7 mouse cellular contexts compared by ENCODE assay signal in the genomic region with DNA sequence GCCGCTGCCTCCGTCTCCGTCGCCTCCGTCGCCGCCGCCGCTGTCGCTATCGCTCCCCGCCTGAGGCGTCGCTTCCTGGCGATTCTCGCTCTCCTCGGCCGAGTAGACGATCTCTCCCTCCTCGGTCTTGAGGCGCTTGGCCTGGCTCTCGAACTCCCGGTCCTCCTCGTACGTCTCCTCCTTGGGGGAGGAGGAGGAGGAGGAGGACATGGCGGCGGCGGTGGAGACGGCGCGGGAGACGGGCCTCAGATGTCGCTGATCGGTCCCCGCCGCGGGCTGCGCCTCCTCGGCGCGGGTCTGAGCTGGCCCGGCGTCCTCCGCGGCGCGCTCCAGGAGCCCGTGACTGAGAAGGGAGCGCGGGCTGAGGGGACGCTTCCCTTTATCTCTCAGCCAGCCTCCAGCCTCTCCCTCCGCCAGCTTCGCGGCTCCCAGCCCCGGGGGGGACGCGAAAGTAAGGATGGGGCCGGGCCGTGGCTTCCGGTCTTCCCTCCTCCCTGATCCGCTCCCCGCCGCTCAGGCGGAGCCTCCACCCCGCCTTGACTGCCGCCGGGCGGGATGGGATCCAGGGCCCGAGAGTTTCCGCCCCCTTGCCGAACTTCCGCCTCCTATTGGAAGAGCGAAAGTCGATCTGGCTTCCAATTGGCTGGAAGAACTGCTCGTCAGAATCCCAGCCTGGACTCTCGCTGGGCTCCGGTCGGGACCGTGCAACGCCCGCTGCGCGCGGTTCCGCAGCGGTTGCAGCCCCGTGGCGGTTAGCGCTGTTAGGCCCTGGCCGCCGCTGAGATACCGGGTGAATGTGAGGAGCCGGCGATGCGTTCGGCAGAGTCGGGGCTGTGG. TPM values are rescaled to one million over a fixed set of nuclear protein-coding genes. Genes with fewer than 3 reads are reported as not detected.
DNase-seq lines count a peak whose midpoint lies in the region; ATAC-seq lines count a peak whose summit lies in the region.

Hnrnpll (minus strand) TSS at position 552 of the 837 bp plus-strand sequence.

- ATAC-seq in embryonic facial prominence, embryonic 12.5 days (ENCODE audit: insufficient number of reproducible peaks, insufficient read depth, low FRiP score, low TSS enrichment) = peak; percentile 98
- peak; percentile 98 for ATAC-seq in limb, embryonic 11.5 days (ENCODE audit: insufficient number of reproducible peaks, low FRiP score, low TSS enrichment, low read depth)
- ATAC-seq in midbrain, embryonic 14.5 days (ENCODE audit: low FRiP score, low TSS enrichment) = peak; percentile 98

- under 1% methylated on average over 86 of the region's 97 CpGs for WGBS in embryonic facial prominence, embryonic 12.5 days
- WGBS in limb, embryonic 11.5 days = under 1% methylated on average over 87 of the region's 97 CpGs
- WGBS in midbrain, embryonic 14.5 days = under 1% methylated on average over 89 of the region's 97 CpGs

- H3K9ac ChIP-seq in embryonic facial prominence, embryonic 12.5 days = peak within 1 kb of the TSS; percentile 99
- peak within 1 kb of the TSS; percentile 97 for H3K9ac ChIP-seq in limb, embryonic 11.5 days (ENCODE audit: low read length)
- peak within 1 kb of the TSS; percentile 99 for H3K9ac ChIP-seq in midbrain, embryonic 14.5 days (replicated peaks; ENCODE audit: low read length)

- peaks cover 15% of the 10 kb centered on the region for H3K4me1 ChIP-seq in embryonic facial prominence, embryonic 12.5 days
- peaks cover 8% of the 10 kb centered on the region; the same call in 1 of the 2 replicates for H3K4me1 ChIP-seq in limb, embryonic 11.5 days (ENCODE audit: control insufficient read depth, insufficient read depth, low read length)
- H3K4me1 ChIP-seq in midbrain, embryonic 14.5 days (ENCODE audit: control insufficient read depth, insufficient read depth, low read length) = peaks cover 37% of the 10 kb centered on the region

- H3K27me3 ChIP-seq in embryonic facial prominence, embryonic 12.5 days = no peaks in the 10 kb centered on the region
- H3K27me3 ChIP-seq in limb, embryonic 11.5 days (ENCODE audit: control insufficient read depth, insufficient read depth, low read length) = no peaks in the 10 kb centered on the region
- H3K27me3 ChIP-seq in midbrain, embryonic 14.5 days (ENCODE audit: control insufficient read depth, insufficient read depth, low read length) = no peaks in the 10 kb centered on the region

- H3K27ac ChIP-seq in embryonic facial prominence, embryonic 12.5 days = peak within 1 kb of the TSS; percentile 99
- peak within 1 kb of the TSS; percentile 98 for H3K27ac ChIP-seq in limb, embryonic 11.5 days (replicated peaks; ENCODE audit: low read depth, low read length)
- H3K27ac ChIP-seq in midbrain, embryonic 14.5 days (replicated peaks; ENCODE audit: low read depth, low read length) = peak within 1 kb of the TSS; percentile 99

- H3K4me3 ChIP-seq in embryonic facial prominence, embryonic 12.5 days = peak within 1 kb of the TSS; percentile 80
- H3K4me3 ChIP-seq in limb, embryonic 11.5 days (ENCODE audit: low read depth, low read length) = peak within 1 kb of the TSS; percentile 96
- H3K4me3 ChIP-seq in midbrain, embryonic 14.5 days (replicated peaks; ENCODE audit: low read depth, low read length) = peak within 1 kb of the TSS; percentile 96

- H3K9me3 ChIP-seq in embryonic facial prominence, embryonic 12.5 days = no peaks in the 10 kb centered on the region
- no peaks in the 10 kb centered on the region for H3K9me3 ChIP-seq in limb, embryonic 11.5 days (ENCODE audit: control insufficient read depth, low read length)
- H3K9me3 ChIP-seq in midbrain, embryonic 14.5 days (ENCODE audit: control insufficient read depth, low read length) = no peaks in the 10 kb centered on the region

- peak; percentile 97 for DNase-seq in adrenal gland, postnatal 25 days
- peak; percentile 100 for DNase-seq in heart, adult 11 months
- DNase-seq in kidney, adult 18-20 months = peak; percentile 100
- peak; percentile 99 for DNase-seq in limb, embryonic 11.5 days (ENCODE audit: low spot score)
- DNase-seq in midbrain, embryonic 14.5 days = peak; percentile 98
- DNase-seq in spleen, adult 18-20 months = peak; percentile 77 to 85

- H3K36me3 ChIP-seq in embryonic facial prominence, embryonic 12.5 days = no peaks in the 10 kb centered on the region
- 0 out of 2 replicates have a peak, but pooled peaks cover 2% of the 10 kb centered on the region for H3K36me3 ChIP-seq in limb, embryonic 11.5 days (ENCODE audit: control insufficient read depth, insufficient read depth, low read length)
- H3K36me3 ChIP-seq in midbrain, embryonic 14.5 days (ENCODE audit: control insufficient read depth, insufficient read depth, low read length) = no peaks in the 10 kb centered on the region

- H3K4me2 ChIP-seq in embryonic facial prominence, embryonic 12.5 days (replicated peaks) = peak within 1 kb of the TSS; percentile 70
- peak within 1 kb of the TSS; percentile 79 for H3K4me2 ChIP-seq in limb, embryonic 11.5 days (ENCODE audit: low read depth, severe bottlenecking)
- H3K4me2 ChIP-seq in midbrain, embryonic 14.5 days (ENCODE audit: low read length) = peak within 1 kb of the TSS; percentile 76

RNA-seq across cellular contexts. Expression of gene Hnrnpll, which starts in this region (rescaled TPM):
- 57.6 and 66.2 TPM in 2 replicates for total RNA-seq in adrenal gland, postnatal 25 days (2021)
- 107 and 109 TPM in 2 replicates for polyA plus RNA-seq in embryonic facial prominence, embryonic 12.5 days (2016; fragmentation: Nextera tagmentation; extraction: Ambion mirVana)
- polyA plus RNA-seq in limb, embryonic 11.5 days (2014; fragmentation: Nextera tagmentation; extraction: Ambion mirVana) = 118 TPM in 2 replicates
- polyA plus RNA-seq in midbrain, embryonic 14.5 days (2014; fragmentation: Nextera tagmentation; extraction: Ambion mirVana) = 68.2 and 76.7 TPM in 2 replicates

Comparison
In these comparisons a context has a peak if more than half of its experiments do, and no peak if none do; other contexts are left out.
1. Peak in every context shown above with its lines: DNase-seq, ATAC-seq, H3K4me3 ChIP-seq and H3K27ac ChIP-seq.